Mouse (Mus musculus): ENCODE measurements at regions not wholly inside any gene's neighbourhood (a gene's known extent, or its start where the extent isn't known, plus 50 kb on each side); places are given as distances from the start of the nearest gene placed in this dataset.

- Histone ChIP-seq H3K4me3 (no peak overlapping the region), H3K4me1 (peaks cover 13% of the 10 kb centered on the region), H3K27me3 (ENCODE audit: low read depth, poor library complexity, severe bottlenecking) (peaks cover 23% of the 10 kb centered on the region), H3K36me3 (no peaks in the 10 kb centered on the region), H3K9me3 (replicated peaks) (no peaks in the 10 kb centered on the region), H3K27ac (no peak overlapping the region)
- no peak for DNase-seq (ENCODE audit: low spot score)
- WGBS = 44% methylated on average over 7 of the region's 7 CpGs
These were observed 66.4 kb upstream of the Prdm11 start for GRCm38 (mm10) chr2:93112320-93112719.

DNA sequence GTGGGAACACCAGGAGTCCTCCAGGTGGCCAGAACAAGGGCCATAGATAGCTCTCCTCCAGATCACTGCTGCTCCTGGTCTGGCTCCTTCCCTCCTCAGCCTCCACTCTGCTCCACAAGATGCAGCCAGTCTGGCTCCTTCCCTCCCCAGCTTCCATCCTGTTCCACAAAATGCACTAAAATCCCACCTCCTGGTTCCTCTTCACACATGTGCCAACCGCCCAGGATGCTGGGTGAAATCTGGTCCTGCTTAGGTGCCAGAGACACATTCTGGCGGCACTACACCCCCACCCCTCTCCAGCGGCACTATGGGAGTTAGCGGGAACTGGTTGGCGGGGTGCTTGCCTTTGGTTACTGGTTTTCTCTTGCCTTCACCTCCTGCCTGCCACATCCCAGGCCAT is 64.9 kb upstream of the Prdm11 start:
- WGBS = 90% methylated on average over 5 of the region's 5 CpGs
- no peak for DNase-seq (ENCODE audit: low spot score)
- Histone ChIP-seq H3K27me3 (ENCODE audit: low read depth, poor library complexity, severe bottlenecking) (peaks cover 23% of the 10 kb centered on the region), H3K36me3 (no peaks in the 10 kb centered on the region), H3K9me3 (replicated peaks) (no peaks in the 10 kb centered on the region), H3K4me3 (no peak overlapping the region), H3K4me1 (peaks cover 13% of the 10 kb centered on the region), H3K27ac (no peak overlapping the region; the same call in 1 of the 2 replicates)

GRCm38 (mm10) chr2:93106581-93106980 is 60.6 kb upstream of the Prdm11 start:
- no peak for DNase-seq (ENCODE audit: low spot score)
- Histone ChIP-seq H3K27me3 (ENCODE audit: low read depth, poor library complexity, severe bottlenecking) (peaks cover 23% of the 10 kb centered on the region), H3K36me3 (no peaks in the 10 kb centered on the region), H3K4me3 (no peak overlapping the region), H3K4me1 (no peaks in the 10 kb centered on the region), H3K27ac (no peak overlapping the region), H3K9me3 (replicated peaks) (no peaks in the 10 kb centered on the region)
- 68% methylated on average over 6 of the region's 6 CpGs for WGBS

GRCm38 (mm10) chr2:93101991-93102390 is 56.0 kb upstream of the Prdm11 start:
- WGBS = 83% methylated on average over 8 of the region's 8 CpGs
- Histone ChIP-seq H3K4me1 (peaks cover 24% of the 10 kb centered on the region), H3K27ac (no peak overlapping the region), H3K27me3 (ENCODE audit: low read depth, poor library complexity, severe bottlenecking) (no peaks in the 10 kb centered on the region), H3K36me3 (no peaks in the 10 kb centered on the region), H3K9me3 (replicated peaks) (no peaks in the 10 kb centered on the region), H3K4me3 (no peak overlapping the region)
- DNase-seq (ENCODE audit: low spot score) = no peak

DNA sequence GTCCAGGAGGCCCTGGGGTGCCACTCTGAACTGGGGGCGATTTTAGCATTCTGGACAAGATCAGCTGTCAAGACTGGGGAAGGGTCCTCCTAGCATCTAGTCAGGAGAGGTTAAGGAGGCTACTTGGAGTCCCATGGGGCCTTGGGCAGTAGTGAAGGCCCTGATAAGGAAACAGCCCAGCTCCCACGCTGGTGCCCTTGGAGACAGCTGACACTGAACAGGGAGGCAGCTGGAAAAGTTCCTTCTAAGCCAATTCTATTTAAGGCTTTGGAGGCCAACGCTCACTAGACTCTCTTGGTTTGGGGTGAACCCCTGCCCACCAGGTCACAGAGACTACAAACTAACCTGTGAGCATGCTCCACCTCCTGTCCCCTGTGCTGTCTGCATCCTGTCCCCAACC is 53.8 kb upstream of the Prdm11 start:
- Histone ChIP-seq H3K27me3 (ENCODE audit: low read depth, poor library complexity, severe bottlenecking) (no peaks in the 10 kb centered on the region), H3K9me3 (replicated peaks) (no peaks in the 10 kb centered on the region), H3K27ac (no peak overlapping the region), H3K4me3 (no peak overlapping the region), H3K4me1 (peaks cover 24% of the 10 kb centered on the region), H3K36me3 (no peaks in the 10 kb centered on the region)
- 36% methylated on average over 3 of the region's 3 CpGs for WGBS
- DNase-seq (ENCODE audit: low spot score) = no peak

GRCm38 (mm10) chr2:93097016-93097415 is 51.0 kb upstream of the Prdm11 start:
- WGBS = 93% methylated on average over 2 of the region's 2 CpGs

DNA sequence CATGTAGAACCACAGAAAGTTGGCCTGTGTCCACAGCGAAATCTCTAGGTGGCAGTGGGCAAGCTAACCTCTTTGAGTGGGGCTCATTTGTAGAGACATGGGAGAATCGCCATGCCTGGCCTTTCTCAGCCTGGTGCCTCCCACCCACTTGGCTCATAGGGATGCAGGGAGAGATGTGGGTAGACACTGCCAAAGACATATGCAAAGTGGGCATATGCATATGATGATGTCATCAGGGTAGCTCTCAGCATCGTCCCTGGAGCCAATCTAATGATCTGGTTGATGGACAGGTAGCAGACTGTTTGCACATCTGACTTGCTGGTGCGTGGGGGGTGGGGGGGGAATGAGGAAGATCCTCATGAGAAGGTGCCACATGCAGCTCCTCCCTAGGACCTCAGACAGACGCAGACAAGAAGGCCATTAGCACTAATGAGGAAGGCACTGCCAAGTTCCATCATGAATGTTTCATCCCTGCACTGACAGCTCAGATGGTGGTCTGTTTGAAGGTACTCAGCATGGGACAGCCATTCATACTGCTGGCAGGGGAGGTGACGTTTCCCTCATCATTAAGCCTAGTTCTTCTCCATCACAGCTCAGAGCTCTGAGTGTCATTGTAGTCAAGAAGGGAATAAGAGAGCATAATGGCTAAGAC is 50.2 kb upstream of the Prdm11 start:
- Histone ChIP-seq H3K27ac (no peak overlapping the region), H3K4me1 (peaks cover 32% of the 10 kb centered on the region), H3K27me3 (ENCODE audit: low read depth, poor library complexity, severe bottlenecking) (no peaks in the 10 kb centered on the region), H3K36me3 (no peaks in the 10 kb centered on the region), H3K4me3 (no peak overlapping the region), H3K9me3 (replicated peaks) (no peaks in the 10 kb centered on the region)
- 81% methylated on average over 6 of the region's 6 CpGs for WGBS
- DNase-seq (ENCODE audit: low spot score) = no peak

More at GRCm38 (mm10) chr2:93097016-93097415, 51.0 kb upstream of the Prdm11 start:
- Histone ChIP-seq H3K9me3 (replicated peaks) (no peaks in the 10 kb centered on the region), H3K36me3 (no peaks in the 10 kb centered on the region), H3K4me1 (peaks cover 24% of the 10 kb centered on the region), H3K27me3 (ENCODE audit: low read depth, poor library complexity, severe bottlenecking) (no peaks in the 10 kb centered on the region), H3K4me3 (no peak overlapping the region), H3K27ac (no peak overlapping the region)
- DNase-seq (ENCODE audit: low spot score) = no peak

All from limb, embryonic 10.5 days (tissue).